Mouse (Mus musculus): ENCODE data around the gene Plekhj1. TPM values are rescaled to one million over a fixed set of nuclear protein-coding genes. Genes with fewer than 3 reads are reported as not detected.
A peak's percentile ranks its signal among the peaks of the same experiment; 100 is the strongest.

Plekhj1 gene
- polyA plus RNA-seq, 1 experiment from 2014 or later: 114 TPM

DNA sequence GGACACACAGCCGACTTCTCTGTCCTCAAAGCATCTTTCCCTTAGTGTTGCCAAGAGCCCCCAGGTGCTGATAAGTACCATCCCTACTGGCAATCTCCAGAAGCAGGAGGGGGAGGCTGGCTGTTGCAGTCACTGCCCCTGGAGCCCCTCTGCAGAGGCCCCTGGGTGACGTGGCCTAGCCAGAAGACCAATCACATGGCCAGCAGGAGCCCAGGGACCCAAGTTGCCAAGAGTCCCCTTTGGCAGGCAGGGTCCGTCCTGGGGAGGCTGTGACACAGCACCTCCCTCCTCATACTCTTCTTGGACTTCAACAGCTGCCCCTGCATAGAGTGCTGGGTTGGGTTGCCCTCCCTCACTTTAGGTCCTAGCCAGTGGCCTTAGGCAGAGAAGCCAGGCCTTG lies 4.6 kb upstream of the Plekhj1 start:
- H3K27ac ChIP-seq (ENCODE audit: low read length): no peak overlapping the region
- no peaks in the 10 kb centered on the region for H3K9me3 ChIP-seq (replicated peaks; ENCODE audit: control insufficient read depth, low read length)
- H3K36me3 ChIP-seq (ENCODE audit: control insufficient read depth, insufficient read depth, low read length): peaks cover 26% of the 10 kb centered on the region
- H3K27me3 ChIP-seq (ENCODE audit: control insufficient read depth, insufficient read depth, low read length): no peaks in the 10 kb centered on the region
- no peak for ATAC-seq (ENCODE audit: insufficient read depth, low FRiP score)
- 79% methylated on average over 3 of the region's 3 CpGs for WGBS
- peaks cover 22% of the 10 kb centered on the region for H3K4me1 ChIP-seq (ENCODE audit: control insufficient read depth, insufficient read depth, low read length)
- H3K4me2 ChIP-seq (ENCODE audit: low read depth, low read length): no peak overlapping the region
- H3K9ac ChIP-seq (ENCODE audit: low read length): no peak overlapping the region
- no peak overlapping the region for H3K4me3 ChIP-seq (replicated peaks; ENCODE audit: low read length)

GRCm38 (mm10) chr10:80802204-80802912 lies 3.9 kb upstream of the Plekhj1 start:
- Histone ChIP-seq H3K27ac (ENCODE audit: low read length) (no peak overlapping the region), H3K4me2 (ENCODE audit: low read depth, low read length) (no peak overlapping the region), H3K27me3 (ENCODE audit: control insufficient read depth, insufficient read depth, low read length) (no peaks in the 10 kb centered on the region), H3K9me3 (replicated peaks; ENCODE audit: control insufficient read depth, low read length) (no peaks in the 10 kb centered on the region), H3K36me3 (ENCODE audit: control insufficient read depth, insufficient read depth, low read length) (peaks cover 26% of the 10 kb centered on the region), H3K9ac (ENCODE audit: low read length) (no peak overlapping the region), H3K4me3 (replicated peaks; ENCODE audit: low read length) (no peak overlapping the region), H3K4me1 (ENCODE audit: control insufficient read depth, insufficient read depth, low read length) (peaks cover 21% of the 10 kb centered on the region)
- ATAC-seq (ENCODE audit: insufficient read depth, low FRiP score): no peak
- WGBS: 90% methylated on average over 10 of the region's 10 CpGs

- H3K9ac ChIP-seq (ENCODE audit: low read length): peak overlapping the region; percentile 99
- peak overlapping the region; percentile 94 for H3K4me3 ChIP-seq (replicated peaks; ENCODE audit: low read length)
- H3K4me2 ChIP-seq (ENCODE audit: low read depth, low read length): peak overlapping the region; percentile 90
- ATAC-seq (ENCODE audit: insufficient read depth, low FRiP score): no peak
- peaks cover 23% of the 10 kb centered on the region for H3K36me3 ChIP-seq (ENCODE audit: control insufficient read depth, insufficient read depth, low read length)
- WGBS: 1% methylated on average over 18 of the region's 18 CpGs
- H3K9me3 ChIP-seq (replicated peaks; ENCODE audit: control insufficient read depth, low read length): no peaks in the 10 kb centered on the region
- H3K27ac ChIP-seq (ENCODE audit: low read length): peak overlapping the region; percentile 98
- no peaks in the 10 kb centered on the region for H3K27me3 ChIP-seq (ENCODE audit: control insufficient read depth, insufficient read depth, low read length)
- peaks cover 21% of the 10 kb centered on the region for H3K4me1 ChIP-seq (ENCODE audit: control insufficient read depth, insufficient read depth, low read length)
Measured at GRCm38 (mm10) chr10:80799070-80799566, 692 bp upstream of the Plekhj1 start.

DNA sequence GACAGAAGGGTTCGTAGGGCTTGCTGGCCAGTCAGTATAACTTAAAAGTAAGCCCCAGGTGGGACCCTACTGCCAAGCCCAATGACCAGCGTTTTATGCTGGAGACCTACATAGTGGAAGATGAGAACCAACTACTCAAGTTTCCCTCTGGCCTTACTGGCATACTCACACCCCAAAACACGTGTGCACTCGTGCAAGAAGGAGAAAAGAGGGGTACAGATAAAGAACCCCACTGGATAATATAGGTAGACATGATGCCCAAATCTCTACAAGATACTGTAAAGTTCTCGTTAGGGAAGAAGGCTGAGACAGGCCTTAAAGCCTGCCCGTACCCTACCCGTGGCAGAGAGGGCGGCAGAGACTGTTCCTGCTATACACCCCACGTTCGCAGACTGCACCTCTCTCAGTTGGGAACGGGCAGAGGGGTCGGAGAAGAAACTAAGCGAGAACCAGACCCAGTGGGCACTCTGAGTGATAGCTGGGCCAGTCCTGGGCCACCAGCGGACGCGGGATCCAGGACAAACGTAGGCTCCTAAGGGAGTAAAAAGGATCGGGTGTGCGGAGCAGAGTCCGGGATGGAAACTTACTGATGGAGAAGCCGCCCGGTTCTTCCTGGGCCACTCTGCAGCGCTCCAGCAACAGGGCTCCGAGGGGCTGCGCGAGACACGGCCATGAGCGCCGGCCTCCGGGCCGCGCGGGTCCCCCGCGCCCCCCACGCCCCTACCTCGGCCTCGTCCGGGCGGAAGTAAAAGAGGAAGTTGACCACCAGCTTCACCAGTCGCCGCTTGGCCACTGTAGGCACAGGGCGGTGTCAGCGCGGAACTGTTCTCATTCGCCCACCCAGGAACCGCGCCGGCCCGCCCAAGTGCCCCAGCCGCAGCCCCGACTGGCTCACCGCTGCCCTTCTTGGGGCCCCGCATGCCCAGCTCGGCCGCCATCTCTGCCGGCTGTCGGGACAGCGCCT lies 958 bp downstream of the Plekhj1 start:
- WGBS: 3% methylated on average over 48 of the region's 59 CpGs
- Histone ChIP-seq H3K4me1 (ENCODE audit: control insufficient read depth, insufficient read depth, low read length) (peaks cover 21% of the 10 kb centered on the region), H3K4me2 (ENCODE audit: low read depth, low read length) (peak overlapping the region; percentile 79), H3K4me3 (replicated peaks; ENCODE audit: low read length) (peak overlapping the region; percentile 94), H3K27me3 (ENCODE audit: control insufficient read depth, insufficient read depth, low read length) (no peaks in the 10 kb centered on the region), H3K9me3 (replicated peaks; ENCODE audit: control insufficient read depth, low read length) (no peaks in the 10 kb centered on the region), H3K9ac (ENCODE audit: low read length) (peak overlapping the region; percentile 99), H3K27ac (ENCODE audit: low read length) (peak overlapping the region; percentile 98), H3K36me3 (ENCODE audit: control insufficient read depth, insufficient read depth, low read length) (peaks cover 12% of the 10 kb centered on the region; the same call in 1 of the 2 replicates)
- ATAC-seq (ENCODE audit: insufficient read depth, low FRiP score): peak; percentile 42

DNA sequence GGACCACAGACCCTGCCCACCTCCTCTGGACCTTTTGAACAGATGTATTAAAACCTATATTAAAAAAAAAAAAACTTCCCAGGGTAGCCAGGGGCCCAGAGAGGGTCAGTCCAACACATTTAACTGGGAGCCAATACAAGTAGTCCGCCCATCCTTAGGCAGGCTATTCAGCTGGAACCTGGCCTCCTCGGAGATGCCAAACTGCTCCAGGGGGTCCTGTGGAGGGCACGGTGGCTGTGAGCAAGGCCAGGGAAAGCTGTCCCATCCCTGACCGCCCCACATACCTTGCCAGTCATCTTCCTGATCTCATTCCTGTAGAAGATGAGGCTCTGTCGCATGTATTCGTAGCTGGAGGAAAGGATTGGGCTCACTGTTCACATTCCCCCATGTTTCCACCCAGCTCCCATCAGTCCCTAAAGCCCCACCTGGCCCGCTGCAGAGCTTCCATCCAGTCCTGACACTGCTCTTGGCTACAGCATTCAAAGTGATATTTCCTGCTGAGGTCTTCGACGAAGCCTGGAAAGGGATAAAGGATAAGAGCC lies 2.0 kb downstream of the Plekhj1 start:
- H3K4me1 ChIP-seq (ENCODE audit: control insufficient read depth, insufficient read depth, low read length): peaks cover 26% of the 10 kb centered on the region
- no peak overlapping the region for H3K27ac ChIP-seq (ENCODE audit: low read length)
- no peak for ATAC-seq (ENCODE audit: insufficient read depth, low FRiP score)
- WGBS: 85% methylated on average over 9 of the region's 9 CpGs
- no peaks in the 10 kb centered on the region for H3K9me3 ChIP-seq (replicated peaks; ENCODE audit: control insufficient read depth, low read length)
- peak overlapping the region; percentile 79; the same call in 1 of the 2 replicates for H3K4me2 ChIP-seq (ENCODE audit: low read depth, low read length)
- peak overlapping the region; percentile 94; the same call in 1 of the 2 replicates for H3K4me3 ChIP-seq (replicated peaks; ENCODE audit: low read length)
- peaks cover 11% of the 10 kb centered on the region; the same call in 1 of the 2 replicates for H3K36me3 ChIP-seq (ENCODE audit: control insufficient read depth, insufficient read depth, low read length)
- no peaks in the 10 kb centered on the region for H3K27me3 ChIP-seq (ENCODE audit: control insufficient read depth, insufficient read depth, low read length)
- peak overlapping the region; percentile 99; the same call in 1 of the 2 replicates for H3K9ac ChIP-seq (ENCODE audit: low read length)

- H3K4me1 ChIP-seq (ENCODE audit: control insufficient read depth, insufficient read depth, low read length): peaks cover 20% of the 10 kb centered on the region
- H3K36me3 ChIP-seq (ENCODE audit: control insufficient read depth, insufficient read depth, low read length): peaks cover 25% of the 10 kb centered on the region
- H3K4me3 ChIP-seq (replicated peaks; ENCODE audit: low read length): no peak overlapping the region
- H3K27me3 ChIP-seq (ENCODE audit: control insufficient read depth, insufficient read depth, low read length): no peaks in the 10 kb centered on the region
- no peak overlapping the region for H3K27ac ChIP-seq (ENCODE audit: low read length)
- no peak for ATAC-seq (ENCODE audit: insufficient read depth, low FRiP score)
- 78% methylated on average over 8 of the region's 8 CpGs for WGBS
- H3K9ac ChIP-seq (ENCODE audit: low read length): no peak overlapping the region
- H3K9me3 ChIP-seq (replicated peaks; ENCODE audit: control insufficient read depth, low read length): no peaks in the 10 kb centered on the region
- H3K4me2 ChIP-seq (ENCODE audit: low read depth, low read length): no peak overlapping the region
Measured at GRCm38 (mm10) chr10:80794750-80795149, 3.7 kb downstream of the Plekhj1 start.

DNA sequence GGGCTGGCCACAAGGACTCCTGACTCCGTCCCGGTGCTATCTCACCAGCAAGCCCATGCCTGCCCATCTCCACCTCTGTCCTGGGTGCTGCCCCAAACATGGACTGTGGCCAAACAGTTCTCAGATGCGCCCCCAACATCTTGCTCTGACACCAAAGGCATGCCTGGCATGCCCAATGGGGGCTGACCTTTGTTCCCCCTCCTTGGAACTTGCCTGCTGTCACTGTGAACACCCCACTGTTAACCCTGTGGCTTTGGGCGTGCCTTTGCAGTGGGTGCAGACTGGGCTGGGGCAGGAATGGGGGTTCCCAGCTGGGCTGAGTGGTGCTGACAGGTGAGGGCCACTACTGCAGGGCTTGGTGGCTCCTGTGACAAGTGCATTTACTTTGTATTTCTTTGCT lies 4.6 kb downstream of the Plekhj1 start:
- Histone ChIP-seq H3K9me3 (replicated peaks; ENCODE audit: control insufficient read depth, low read length) (no peaks in the 10 kb centered on the region), H3K27ac (ENCODE audit: low read length) (no peak overlapping the region), H3K4me2 (ENCODE audit: low read depth, low read length) (no peak overlapping the region), H3K9ac (ENCODE audit: low read length) (no peak overlapping the region), H3K4me3 (replicated peaks; ENCODE audit: low read length) (no peak overlapping the region), H3K36me3 (ENCODE audit: control insufficient read depth, insufficient read depth, low read length) (peaks cover 29% of the 10 kb centered on the region), H3K27me3 (ENCODE audit: control insufficient read depth, insufficient read depth, low read length) (no peaks in the 10 kb centered on the region), H3K4me1 (ENCODE audit: control insufficient read depth, insufficient read depth, low read length) (peaks cover 14% of the 10 kb centered on the region; the same call in 1 of the 2 replicates)
- 75% methylated on average over 4 of the region's 4 CpGs for WGBS
- ATAC-seq (ENCODE audit: insufficient read depth, low FRiP score): no peak

DNA sequence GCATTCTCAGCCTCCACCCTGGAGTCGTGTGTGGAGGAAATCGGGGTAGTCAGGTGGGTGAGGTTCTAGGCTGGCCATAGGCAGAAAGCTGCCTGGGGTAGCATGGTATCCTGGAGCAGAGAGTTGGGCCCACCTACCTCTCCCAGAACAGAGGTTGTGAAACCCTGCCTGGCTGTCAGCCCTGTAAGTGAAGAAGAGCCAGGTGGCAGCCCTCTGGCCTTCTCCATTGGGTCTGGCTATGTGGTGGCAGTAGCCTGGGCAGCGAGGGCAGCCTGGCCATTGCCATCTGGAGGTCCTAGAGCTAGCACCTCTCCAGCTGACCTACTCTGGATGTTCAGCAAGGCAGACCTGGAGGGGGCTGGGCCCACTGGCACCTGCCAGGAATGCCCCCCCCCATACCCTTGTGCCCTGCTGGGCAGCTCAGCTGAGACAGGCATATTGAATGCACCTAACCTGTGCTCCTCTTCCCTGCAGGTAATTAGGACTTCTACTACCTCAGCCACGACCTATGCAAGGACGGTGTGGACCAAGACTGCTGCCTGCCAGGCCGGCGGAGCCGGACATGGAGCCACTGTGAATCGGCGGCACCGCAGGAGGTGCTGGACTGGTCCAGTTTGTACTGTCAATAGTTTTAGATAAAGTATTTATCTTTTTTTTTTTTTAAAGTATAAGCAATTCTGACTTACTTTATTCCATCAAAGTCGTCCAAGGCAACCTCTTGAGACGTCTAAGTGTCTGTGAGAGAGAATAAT lies 5.2 kb downstream of the Plekhj1 start:
- WGBS: 87% methylated on average over 13 of the region's 13 CpGs
- ATAC-seq (ENCODE audit: insufficient read depth, low FRiP score): no peak
- peaks cover 14% of the 10 kb centered on the region; the same call in 1 of the 2 replicates for H3K4me1 ChIP-seq (ENCODE audit: control insufficient read depth, insufficient read depth, low read length)
- H3K27me3 ChIP-seq (ENCODE audit: control insufficient read depth, insufficient read depth, low read length): no peaks in the 10 kb centered on the region
- no peak overlapping the region for H3K27ac ChIP-seq (ENCODE audit: low read length)
- no peak overlapping the region for H3K9ac ChIP-seq (ENCODE audit: low read length)
- H3K36me3 ChIP-seq (ENCODE audit: control insufficient read depth, insufficient read depth, low read length): peaks cover 29% of the 10 kb centered on the region
- H3K9me3 ChIP-seq (replicated peaks; ENCODE audit: control insufficient read depth, low read length): no peaks in the 10 kb centered on the region
- no peak overlapping the region for H3K4me3 ChIP-seq (replicated peaks; ENCODE audit: low read length)
- no peak overlapping the region for H3K4me2 ChIP-seq (ENCODE audit: low read depth, low read length)
